Mouse (Mus musculus): ENCODE results near the gene Atl1. TPM values are rescaled to one million over a fixed set of nuclear protein-coding genes. Genes with fewer than 3 reads are reported as not detected.

Gene Atl1
- polyA plus RNA-seq, 1 experiment, result 10.2 TPM

GRCm38 (mm10) chr12:69917870-69918269 is 25.5 kb downstream of the Atl1 start:
- no peaks in the 10 kb centered on the region for H3K9me3 ChIP-seq (replicated peaks; ENCODE audit: control insufficient read depth, insufficient read depth, low read length, poor library complexity, severe bottlenecking)
- no peak for TF ChIP-seq EP300 (IDR thresholded peaks at IDR 0.05; ENCODE audit: insufficient read depth, low read depth, low read length)
- TF ChIP-seq CTCF (IDR thresholded peaks at IDR 0.05; ENCODE audit: low read depth, low read length), result no peak
- TF ChIP-seq POLR2A (IDR thresholded peaks at IDR 0.05; ENCODE audit: insufficient read depth, low read length), result no peak
- no peaks in the 10 kb centered on the region for H3K4me1 ChIP-seq (ENCODE audit: control insufficient read depth, insufficient read depth, low read length)
- H3K27me3 ChIP-seq (ENCODE audit: control insufficient read depth, insufficient read depth, low read length, poor library complexity, severe bottlenecking), result no peaks in the 10 kb centered on the region
- H3K4me3 ChIP-seq (ENCODE audit: low read depth, low read length), result no peak overlapping the region
- no peak overlapping the region for H3K27ac ChIP-seq (ENCODE audit: insufficient read depth, low read length)
- no peak overlapping the region for H3K9ac ChIP-seq (ENCODE audit: low read depth, poor library complexity, severe bottlenecking)
- H3K36me3 ChIP-seq (ENCODE audit: control insufficient read depth, insufficient read depth, low read length, poor library complexity, severe bottlenecking), result no peaks in the 10 kb centered on the region

- Histone ChIP-seq H3K27ac (ENCODE audit: insufficient read depth, low read length) (no peak overlapping the region), H3K4me1 (ENCODE audit: control insufficient read depth, insufficient read depth, low read length) (no peaks in the 10 kb centered on the region), H3K9me3 (replicated peaks; ENCODE audit: control insufficient read depth, insufficient read depth, low read length, poor library complexity, severe bottlenecking) (no peaks in the 10 kb centered on the region), H3K27me3 (ENCODE audit: control insufficient read depth, insufficient read depth, low read length, poor library complexity, severe bottlenecking) (no peaks in the 10 kb centered on the region), H3K9ac (ENCODE audit: low read depth, poor library complexity, severe bottlenecking) (no peak overlapping the region), H3K36me3 (ENCODE audit: control insufficient read depth, insufficient read depth, low read length, poor library complexity, severe bottlenecking) (no peaks in the 10 kb centered on the region), H3K4me3 (ENCODE audit: low read depth, low read length) (no peak overlapping the region)
- TF ChIP-seq POLR2A (IDR thresholded peaks at IDR 0.05; ENCODE audit: insufficient read depth, low read length), result no peak
- no peak for TF ChIP-seq EP300 (IDR thresholded peaks at IDR 0.05; ENCODE audit: insufficient read depth, low read depth, low read length)
- TF ChIP-seq CTCF (IDR thresholded peaks at IDR 0.05; ENCODE audit: low read depth, low read length), result no peak
Observed at GRCm38 (mm10) chr12:69922099-69922498, 29.7 kb downstream of the Atl1 start.

GRCm38 (mm10) chr12:69923128-69923527 is 30.7 kb downstream of the Atl1 start:
- H3K4me1 ChIP-seq (ENCODE audit: control insufficient read depth, insufficient read depth, low read length), result no peaks in the 10 kb centered on the region
- H3K36me3 ChIP-seq (ENCODE audit: control insufficient read depth, insufficient read depth, low read length, poor library complexity, severe bottlenecking), result no peaks in the 10 kb centered on the region
- no peak overlapping the region for H3K27ac ChIP-seq (ENCODE audit: insufficient read depth, low read length)
- no peaks in the 10 kb centered on the region for H3K9me3 ChIP-seq (replicated peaks; ENCODE audit: control insufficient read depth, insufficient read depth, low read length, poor library complexity, severe bottlenecking)
- TF ChIP-seq EP300 (IDR thresholded peaks at IDR 0.05; ENCODE audit: insufficient read depth, low read depth, low read length) (no peak), CTCF (IDR thresholded peaks at IDR 0.05; ENCODE audit: low read depth, low read length) (no peak), POLR2A (IDR thresholded peaks at IDR 0.05; ENCODE audit: insufficient read depth, low read length) (no peak)
- H3K27me3 ChIP-seq (ENCODE audit: control insufficient read depth, insufficient read depth, low read length, poor library complexity, severe bottlenecking), result no peaks in the 10 kb centered on the region
- no peak overlapping the region for H3K9ac ChIP-seq (ENCODE audit: low read depth, poor library complexity, severe bottlenecking)
- H3K4me3 ChIP-seq (ENCODE audit: low read depth, low read length), result no peak overlapping the region

GRCm38 (mm10) chr12:69923603-69924002 is 31.2 kb downstream of the Atl1 start:
- no peaks in the 10 kb centered on the region for H3K27me3 ChIP-seq (ENCODE audit: control insufficient read depth, insufficient read depth, low read length, poor library complexity, severe bottlenecking)
- H3K9ac ChIP-seq (ENCODE audit: low read depth, poor library complexity, severe bottlenecking), result no peak overlapping the region
- no peaks in the 10 kb centered on the region for H3K4me1 ChIP-seq (ENCODE audit: control insufficient read depth, insufficient read depth, low read length)
- no peaks in the 10 kb centered on the region for H3K9me3 ChIP-seq (replicated peaks; ENCODE audit: control insufficient read depth, insufficient read depth, low read length, poor library complexity, severe bottlenecking)
- H3K27ac ChIP-seq (ENCODE audit: insufficient read depth, low read length), result no peak overlapping the region
- H3K36me3 ChIP-seq (ENCODE audit: control insufficient read depth, insufficient read depth, low read length, poor library complexity, severe bottlenecking), result no peaks in the 10 kb centered on the region
- H3K4me3 ChIP-seq (ENCODE audit: low read depth, low read length), result no peak overlapping the region
- no peak for TF ChIP-seq EP300 (IDR thresholded peaks at IDR 0.05; ENCODE audit: insufficient read depth, low read depth, low read length)
- TF ChIP-seq CTCF (IDR thresholded peaks at IDR 0.05; ENCODE audit: low read depth, low read length), result no peak
- TF ChIP-seq POLR2A (IDR thresholded peaks at IDR 0.05; ENCODE audit: insufficient read depth, low read length), result no peak

- no peak overlapping the region for H3K27ac ChIP-seq (ENCODE audit: insufficient read depth, low read length)
- no peak overlapping the region for H3K4me3 ChIP-seq (ENCODE audit: low read depth, low read length)
- no peaks in the 10 kb centered on the region for H3K36me3 ChIP-seq (ENCODE audit: control insufficient read depth, insufficient read depth, low read length, poor library complexity, severe bottlenecking)
- TF ChIP-seq EP300 (IDR thresholded peaks at IDR 0.05; ENCODE audit: insufficient read depth, low read depth, low read length), result no peak
- peak; percentile 17 for TF ChIP-seq CTCF (IDR thresholded peaks at IDR 0.05; ENCODE audit: low read depth, low read length)
- H3K4me1 ChIP-seq (ENCODE audit: control insufficient read depth, insufficient read depth, low read length), result no peaks in the 10 kb centered on the region
- no peaks in the 10 kb centered on the region for H3K27me3 ChIP-seq (ENCODE audit: control insufficient read depth, insufficient read depth, low read length, poor library complexity, severe bottlenecking)
- no peak overlapping the region for H3K9ac ChIP-seq (ENCODE audit: low read depth, poor library complexity, severe bottlenecking)
- H3K9me3 ChIP-seq (replicated peaks; ENCODE audit: control insufficient read depth, insufficient read depth, low read length, poor library complexity, severe bottlenecking), result no peaks in the 10 kb centered on the region
Observed at GRCm38 (mm10) chr12:69924012-69924411, 31.6 kb downstream of the Atl1 start.

- Histone ChIP-seq H3K27ac (ENCODE audit: insufficient read depth, low read length) (no peak overlapping the region), H3K9ac (ENCODE audit: low read depth, poor library complexity, severe bottlenecking) (no peak overlapping the region), H3K4me3 (ENCODE audit: low read depth, low read length) (peak overlapping the region; percentile 34), H3K9me3 (replicated peaks; ENCODE audit: control insufficient read depth, insufficient read depth, low read length, poor library complexity, severe bottlenecking) (no peaks in the 10 kb centered on the region), H3K36me3 (ENCODE audit: control insufficient read depth, insufficient read depth, low read length, poor library complexity, severe bottlenecking) (no peaks in the 10 kb centered on the region), H3K27me3 (ENCODE audit: control insufficient read depth, insufficient read depth, low read length, poor library complexity, severe bottlenecking) (no peaks in the 10 kb centered on the region), H3K4me1 (ENCODE audit: control insufficient read depth, insufficient read depth, low read length) (no peaks in the 10 kb centered on the region)
- no peak for TF ChIP-seq POLR2A (IDR thresholded peaks at IDR 0.05; ENCODE audit: insufficient read depth, low read length)
- no peak for TF ChIP-seq EP300 (IDR thresholded peaks at IDR 0.05; ENCODE audit: insufficient read depth, low read depth, low read length)
- no peak for TF ChIP-seq CTCF (IDR thresholded peaks at IDR 0.05; ENCODE audit: low read depth, low read length)
Observed at GRCm38 (mm10) chr12:69926716-69927115, 34.3 kb downstream of the Atl1 start.

All from ES-Bruce4 (cell line).